Mouse (Mus musculus) layer of hippocampus, postnatal 36 days (tissue): ENCODE data around the gene Rnd2. TPM values are rescaled to one million over a fixed set of nuclear protein-coding genes. Genes with fewer than 3 reads are reported as not detected.
"Not testable (repeated sequence)": the region's sequence is repeated elsewhere in the genome, so short reads cannot be mapped to it uniquely, and the experiment has no call there.

ENCODE experiments used
- DNase-seq, 2 experiments: peaks; one replicate each; pipeline ENCODE4 v3.0.0; 2022
- total RNA-seq, 2 experiments: library from RNA; stranded (reverse); gene quantifications; 2 replicates each; pipeline ENCODE4 v1.2.3; 2021

Rnd2 gene
- 100 to 1,000 TPM; 123 TPM for total RNA-seq

GRCm38 (mm10) chr11:101464211-101465100 is at the start of gene Rnd2:
Gene Rnd2 (plus strand): TSS chr11:101464999.
- DNase-seq = no peak

GRCm38 (mm10) chr11:101415306-101415705 is 49.5 kb upstream of the Rnd2 start:
- DNase-seq = no peak

GRCm38 (mm10) chr11:101416433-101417100 is 48.2 kb upstream of the Rnd2 start:
- DNase-seq = no peak

GRCm38 (mm10) chr11:101417101-101417855 is 47.5 kb upstream of the Rnd2 start, which contains the start of gene Aarsd1:
Gene Aarsd1 (minus strand): TSS chr11:101417615.
- DNase-seq = peak; percentile 87 to 93

- DNase-seq = no peak
Observed at GRCm38 (mm10) chr11:101418991-101419390, 45.8 kb upstream of the Rnd2 start.

GRCm38 (mm10) chr11:101419610-101420009 is 45.2 kb upstream of the Rnd2 start:
- DNase-seq = no peak

GRCm38 (mm10) chr11:101420148-101420547 is 44.7 kb upstream of the Rnd2 start:
- DNase-seq = no peak

- no peak for DNase-seq
Observed at GRCm38 (mm10) chr11:101424105-101424851, 40.5 kb upstream of the Rnd2 start, which contains the start of gene Gm27029. Gene Gm27029 (minus strand): TSS chr11:101424796.

GRCm38 (mm10) chr11:101424925-101425813 is 39.6 kb upstream of the Rnd2 start, which contains the start of the genes Rundc1 and Ptges3l:
Gene Rundc1 (plus strand): TSS chr11:101425085.
Gene Ptges3l (minus strand): TSS chr11:101425333.
- peak; percentile 97 to 98 for DNase-seq

- no peak for DNase-seq
Observed at GRCm38 (mm10) chr11:101426165-101426564, 38.6 kb upstream of the Rnd2 start.

GRCm38 (mm10) chr11:101431327-101431726 is 33.5 kb upstream of the Rnd2 start:
- no peak for DNase-seq

- DNase-seq = no peak
Observed at GRCm38 (mm10) chr11:101433396-101433795, 31.4 kb upstream of the Rnd2 start.

- no peak for DNase-seq
Observed at GRCm38 (mm10) chr11:101435831-101436230, 29.0 kb upstream of the Rnd2 start.

GRCm38 (mm10) chr11:101436916-101437315 is 27.9 kb upstream of the Rnd2 start:
- no peak for DNase-seq

GRCm38 (mm10) chr11:101438006-101438405 is 26.8 kb upstream of the Rnd2 start:
- not testable (repeated sequence) for DNase-seq

GRCm38 (mm10) chr11:101441450-101442126 is 23.2 kb upstream of the Rnd2 start:
- DNase-seq = not testable (repeated sequence)

- peak; percentile 96 to 98 for DNase-seq
Observed at GRCm38 (mm10) chr11:101442127-101442693, 22.6 kb upstream of the Rnd2 start, which contains the start of gene Rpl27. Gene Rpl27 (plus strand): TSS chr11:101442298.

GRCm38 (mm10) chr11:101442760-101443159 is 22.0 kb upstream of the Rnd2 start:
- DNase-seq = no peak

GRCm38 (mm10) chr11:101446319-101446718 is 18.5 kb upstream of the Rnd2 start:
- no peak for DNase-seq

- DNase-seq = not testable (repeated sequence)
Observed at GRCm38 (mm10) chr11:101446860-101447259, 17.9 kb upstream of the Rnd2 start.
